Mouse (Mus musculus) kidney, embryonic 15.5 days (tissue): Measurements from ENCODE around the gene Cnksr3. TPM values are rescaled to one million over a fixed set of nuclear protein-coding genes. Genes with fewer than 3 reads are reported as not detected.

Experiments
- ATAC-seq: fragments of 200-750 bp; cut with Nextera tagmentation; replicated peaks from 2 replicates; pipeline ENCODE4 v1.8.0; 2017; ENCODE audit warnings: moderate TSS enrichment; ENCODE audit not compliant: low FRiP score
- H3K27ac ChIP-seq: fragments of 300-500 bp; sonication (generic); 2 replicates; pipeline ENCODE4 v1.5.1; 2015; ENCODE audit warnings: mild to moderate bottlenecking, inconsistent platforms
- H3K27me3 ChIP-seq: fragments of 300-500 bp; sonication (generic); 2 replicates; pipeline ENCODE4 v1.6.1; 2015; ENCODE audit warnings: inconsistent platforms
- H3K36me3 ChIP-seq: fragments of 300-500 bp; sonication (generic); 2 replicates; pipeline ENCODE4 v1.6.1; 2015; ENCODE audit warnings: inconsistent platforms
- H3K4me1 ChIP-seq: fragments of 300-500 bp; sonication (generic); 2 replicates; pipeline ENCODE4 v1.6.1; 2015; ENCODE audit warnings: inconsistent platforms
- H3K4me2 ChIP-seq: fragments of 300-500 bp; sonication (generic); 2 replicates; pipeline ENCODE4 v1.6.1; 2015; ENCODE audit warnings: moderate library complexity, mild to moderate bottlenecking, inconsistent platforms
- H3K4me3 ChIP-seq: fragments of 300-500 bp; sonication (generic); replicated peaks from 2 replicates; pipeline ENCODE4 v1.5.1; 2015; ENCODE audit warnings: mild to moderate bottlenecking, inconsistent platforms
- H3K9ac ChIP-seq: fragments of 300-500 bp; sonication (generic); 2 replicates; pipeline ENCODE4 v1.6.1; 2015; ENCODE audit warnings: mild to moderate bottlenecking, inconsistent platforms
- H3K9me3 ChIP-seq: fragments of 300-500 bp; sonication (generic); replicated peaks from 2 replicates; pipeline ENCODE4 v1.6.1; 2016; ENCODE audit warnings: inconsistent platforms
- WGBS: fragments of 180-500 bp; shearing (Covaris S2); methylation state at CpG from one replicate; pipeline ENCODE4 v1.1.7; 2015; ENCODE audit warnings: mixed read lengths; 5-methylcytosine and 5-hydroxymethylcytosine counted together
- polyA plus RNA-seq: library from polyadenylated mRNA; unstranded; fragments of >200 nt; fragmentation: Nextera tagmentation; extraction: Ambion mirVana; gene quantifications from 2 replicates; pipeline ENCODE4 v1.2.1, GENCODE M21; 2015

Cnksr3 gene
- polyA plus RNA-seq, 1 experiment from 2014 or later = 18.7 TPM

DNA sequence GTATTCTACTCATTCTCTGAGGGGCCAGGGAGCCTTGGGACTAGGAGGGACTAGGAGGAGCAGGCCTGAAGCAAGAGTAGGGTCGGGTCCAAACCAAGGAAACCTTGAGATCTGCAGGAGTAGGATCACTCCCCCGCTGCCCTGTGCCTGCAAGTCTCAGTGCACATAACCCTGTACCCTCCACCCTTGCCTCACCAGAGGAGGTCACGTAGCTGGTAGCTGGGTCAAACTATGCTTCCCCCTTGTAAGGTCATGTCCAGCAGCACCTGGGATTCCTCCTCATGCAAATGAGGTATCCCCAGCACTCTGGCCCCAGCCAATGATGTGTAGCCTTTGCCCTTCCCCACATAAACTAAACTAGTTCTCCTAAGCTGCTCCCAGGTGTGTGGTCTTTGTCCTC, 41.6 kb downstream of the Cnksr3 start:
- Histone ChIP-seq H3K36me3 (no peaks in the 10 kb centered on the region), H3K9me3 (no peaks in the 10 kb centered on the region), H3K4me1 (peaks cover 4% of the 10 kb centered on the region; the same call in 1 of the 2 replicates), H3K4me2 (no peak overlapping the region), H3K27ac (no peak overlapping the region), H3K27me3 (no peaks in the 10 kb centered on the region), H3K4me3 (no peak overlapping the region), H3K9ac (no peak overlapping the region)
- ATAC-seq = no peak
- 86% methylated on average over 3 of the region's 3 CpGs for WGBS

- ATAC-seq = no peak
- Histone ChIP-seq H3K4me2 (no peak overlapping the region), H3K4me3 (no peak overlapping the region), H3K36me3 (peaks cover 14% of the 10 kb centered on the region; the same call in 1 of the 2 replicates), H3K4me1 (peaks cover 48% of the 10 kb centered on the region), H3K9me3 (no peaks in the 10 kb centered on the region), H3K9ac (no peak overlapping the region), H3K27me3 (no peaks in the 10 kb centered on the region), H3K27ac (no peak overlapping the region)
- 68% methylated on average over 12 of the region's 12 CpGs for WGBS
Observed at GRCm38 (mm10) chr10:7163031-7163430, 49.0 kb downstream of the Cnksr3 start.

GRCm38 (mm10) chr10:7159061-7159511, 53.0 kb downstream of the Cnksr3 start:
- WGBS = 17% methylated on average over 7 of the region's 7 CpGs
- Histone ChIP-seq H3K27me3 (no peaks in the 10 kb centered on the region), H3K27ac (peak overlapping the region; percentile 95), H3K36me3 (peaks cover 19% of the 10 kb centered on the region; the same call in 1 of the 2 replicates), H3K4me2 (peak overlapping the region; percentile 53), H3K4me1 (peaks cover 54% of the 10 kb centered on the region), H3K9ac (no peak overlapping the region), H3K4me3 (peak overlapping the region; percentile 21; the same call in 1 of the 2 replicates), H3K9me3 (no peaks in the 10 kb centered on the region)
- peak; percentile 73 for ATAC-seq

DNA sequence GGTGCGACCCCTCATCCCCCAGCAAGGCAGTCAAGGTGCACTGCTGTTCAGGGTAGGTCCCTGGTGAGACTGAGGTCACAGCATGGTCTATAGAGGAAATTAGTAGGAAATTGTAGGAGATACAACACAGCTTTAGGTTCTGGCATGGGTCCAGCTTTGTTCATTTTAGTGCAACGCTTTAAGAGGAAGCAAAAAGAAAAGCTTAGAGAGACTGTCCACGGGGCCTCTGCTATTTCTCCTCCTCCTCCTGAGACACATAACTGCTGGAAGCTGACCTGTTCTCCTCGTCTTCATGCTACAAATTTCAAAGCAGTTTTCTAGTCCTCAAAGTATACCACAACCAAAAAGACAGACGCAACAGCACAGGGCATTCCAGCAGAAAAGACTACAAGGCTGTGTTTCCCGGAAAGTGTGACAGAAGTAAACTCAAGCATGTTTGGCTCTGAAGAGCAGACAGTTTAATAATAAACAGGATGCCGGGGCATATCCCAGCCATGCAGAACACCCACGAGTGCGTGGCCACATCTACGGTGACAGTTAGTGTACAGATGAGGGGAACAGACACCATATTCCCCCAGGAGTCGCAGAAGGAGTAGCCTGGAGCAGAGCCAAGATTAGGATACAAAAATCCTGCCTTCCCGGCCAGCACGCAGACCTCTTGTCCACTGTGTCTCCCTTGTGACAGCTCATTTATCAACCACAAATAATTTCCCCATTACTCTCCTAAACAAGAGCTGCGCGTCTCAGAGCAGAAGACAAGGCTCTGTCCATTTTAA, 53.6 kb downstream of the Cnksr3 start:
- 5% methylated on average over 15 of the region's 15 CpGs for WGBS
- no peaks in the 10 kb centered on the region for H3K27me3 ChIP-seq
- peak; percentile 82 for ATAC-seq
- peaks cover 50% of the 10 kb centered on the region for H3K4me1 ChIP-seq
- peak overlapping the region; percentile 53 for H3K4me2 ChIP-seq
- no peaks in the 10 kb centered on the region for H3K9me3 ChIP-seq
- H3K9ac ChIP-seq = no peak overlapping the region
- H3K4me3 ChIP-seq = peak overlapping the region; percentile 21
- H3K36me3 ChIP-seq = peaks cover 25% of the 10 kb centered on the region
- peak overlapping the region; percentile 95 for H3K27ac ChIP-seq

DNA sequence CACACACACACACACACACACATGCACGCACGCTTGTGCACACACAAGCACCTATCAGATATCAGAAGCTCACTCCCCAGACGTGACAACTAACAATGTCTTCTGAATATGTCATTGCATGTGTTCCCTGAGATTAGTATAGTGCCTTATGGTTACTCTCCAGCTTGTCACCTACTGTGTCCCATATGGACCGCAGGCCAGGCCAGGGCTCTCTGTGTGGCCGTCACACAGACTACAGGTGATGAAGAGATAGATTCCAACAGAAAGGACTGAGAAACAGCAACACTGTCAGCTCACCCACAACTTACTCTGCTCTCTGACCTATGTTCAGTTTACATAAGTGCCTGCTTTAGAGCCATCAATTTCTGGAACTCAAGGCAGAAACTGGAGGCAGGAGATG, 57.2 kb downstream of the Cnksr3 start:
- Histone ChIP-seq H3K27me3 (no peaks in the 10 kb centered on the region), H3K4me1 (peaks cover 29% of the 10 kb centered on the region), H3K4me2 (no peak overlapping the region), H3K9me3 (no peaks in the 10 kb centered on the region), H3K27ac (no peak overlapping the region), H3K36me3 (peaks cover 35% of the 10 kb centered on the region), H3K4me3 (no peak overlapping the region), H3K9ac (no peak overlapping the region)
- 89% methylated on average over 5 of the region's 5 CpGs for WGBS
- ATAC-seq = no peak

- no peaks in the 10 kb centered on the region for H3K9me3 ChIP-seq
- H3K4me1 ChIP-seq = peaks cover 10% of the 10 kb centered on the region
- H3K36me3 ChIP-seq = peaks cover 39% of the 10 kb centered on the region
- no peak overlapping the region for H3K27ac ChIP-seq
- H3K9ac ChIP-seq = no peak overlapping the region
- 0 out of 2 replicates have a peak, but pooled peaks have one; percentile 43 for ATAC-seq
- H3K4me2 ChIP-seq = no peak overlapping the region
- no peaks in the 10 kb centered on the region for H3K27me3 ChIP-seq
- 73% methylated on average over 4 of the region's 4 CpGs for WGBS
- no peak overlapping the region for H3K4me3 ChIP-seq
Observed at GRCm38 (mm10) chr10:7152926-7153325, 59.1 kb downstream of the Cnksr3 start.

DNA sequence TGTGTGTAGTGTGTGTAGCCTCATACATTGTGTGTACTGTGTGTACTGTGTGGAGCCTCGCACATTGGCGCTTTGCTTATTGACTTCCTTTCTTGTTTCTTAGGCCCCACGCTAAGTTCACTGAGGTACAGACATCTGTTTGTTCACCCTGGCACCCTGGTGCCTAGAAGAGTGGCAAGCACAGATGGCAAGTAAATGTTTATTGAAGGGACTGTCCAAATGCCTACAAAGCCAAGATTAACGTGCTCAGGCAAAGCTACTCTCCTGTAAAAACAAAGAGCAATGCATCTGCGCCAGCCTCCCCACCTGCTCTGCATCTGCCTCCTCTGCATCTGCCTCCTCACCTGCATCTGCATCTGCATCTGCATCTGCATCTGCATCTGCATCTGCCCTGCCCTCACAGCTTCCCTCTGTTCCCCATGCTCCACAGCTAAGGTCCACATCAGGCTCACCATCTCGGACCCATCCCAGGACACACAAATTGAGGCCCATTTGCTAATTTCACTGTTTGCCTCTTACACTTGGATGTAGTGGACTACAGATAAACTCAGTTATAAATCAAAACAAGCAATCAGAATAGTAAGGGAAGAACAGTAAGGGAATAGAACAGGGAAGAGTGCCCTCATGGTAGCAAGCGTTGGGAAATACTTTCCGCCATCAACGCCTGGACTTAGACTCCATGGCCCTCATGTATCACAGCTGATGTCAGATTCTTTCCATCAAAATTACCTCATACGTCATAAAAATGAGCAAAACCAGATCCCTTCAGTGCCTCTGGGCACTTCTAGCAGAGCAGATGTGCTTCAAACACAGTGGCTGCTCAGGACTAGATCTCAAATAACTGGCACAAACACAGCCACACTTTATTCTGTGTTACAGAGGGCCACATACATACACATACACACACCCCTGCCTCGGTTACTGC, 62.1 kb downstream of the Cnksr3 start:
- no peak for ATAC-seq
- WGBS = 87% methylated on average over 11 of the region's 11 CpGs
- Histone ChIP-seq H3K4me1 (peaks cover 11% of the 10 kb centered on the region; the same call in 1 of the 2 replicates), H3K4me3 (no peak overlapping the region), H3K9ac (no peak overlapping the region), H3K4me2 (no peak overlapping the region), H3K9me3 (no peaks in the 10 kb centered on the region), H3K27me3 (no peaks in the 10 kb centered on the region), H3K27ac (no peak overlapping the region), H3K36me3 (peaks cover 34% of the 10 kb centered on the region)

DNA sequence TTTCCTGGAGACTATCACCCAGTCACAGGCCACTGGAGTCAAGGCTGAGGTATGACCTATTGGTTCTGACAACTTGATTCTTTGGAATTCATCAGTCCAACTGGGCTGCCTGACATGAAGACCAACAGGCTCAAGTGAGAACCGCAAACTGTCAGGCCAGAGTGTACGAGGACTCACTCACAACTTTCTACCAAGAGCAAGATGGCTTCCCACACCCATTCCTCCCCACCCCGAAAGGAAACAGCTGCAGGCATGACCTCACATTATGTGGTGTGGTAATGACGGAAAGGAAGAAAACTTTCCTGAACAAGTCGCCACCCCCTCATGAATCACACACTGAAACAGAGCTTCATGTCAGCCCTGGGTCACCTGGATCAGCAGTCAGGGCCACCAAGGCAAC, 66.4 kb downstream of the Cnksr3 start:
- Histone ChIP-seq H3K27ac (no peak overlapping the region), H3K36me3 (peaks cover 21% of the 10 kb centered on the region), H3K4me3 (no peak overlapping the region), H3K27me3 (no peaks in the 10 kb centered on the region), H3K9ac (no peak overlapping the region), H3K4me1 (peaks cover 23% of the 10 kb centered on the region), H3K9me3 (no peaks in the 10 kb centered on the region), H3K4me2 (no peak overlapping the region)
- 58% methylated on average over 5 of the region's 5 CpGs for WGBS
- ATAC-seq = peak; percentile 23; the same call in 1 of the 2 replicates

GRCm38 (mm10) chr10:7144081-7144783, 67.8 kb downstream of the Cnksr3 start:
- WGBS = 60% methylated on average over 13 of the region's 13 CpGs
- H3K36me3 ChIP-seq = peaks cover 11% of the 10 kb centered on the region
- no peaks in the 10 kb centered on the region for H3K9me3 ChIP-seq
- no peak overlapping the region for H3K4me3 ChIP-seq
- H3K4me2 ChIP-seq = no peak overlapping the region
- no peak for ATAC-seq
- peak overlapping the region; percentile 41 for H3K27ac ChIP-seq
- no peaks in the 10 kb centered on the region for H3K27me3 ChIP-seq
- peaks cover 26% of the 10 kb centered on the region for H3K4me1 ChIP-seq
- no peak overlapping the region for H3K9ac ChIP-seq

DNA sequence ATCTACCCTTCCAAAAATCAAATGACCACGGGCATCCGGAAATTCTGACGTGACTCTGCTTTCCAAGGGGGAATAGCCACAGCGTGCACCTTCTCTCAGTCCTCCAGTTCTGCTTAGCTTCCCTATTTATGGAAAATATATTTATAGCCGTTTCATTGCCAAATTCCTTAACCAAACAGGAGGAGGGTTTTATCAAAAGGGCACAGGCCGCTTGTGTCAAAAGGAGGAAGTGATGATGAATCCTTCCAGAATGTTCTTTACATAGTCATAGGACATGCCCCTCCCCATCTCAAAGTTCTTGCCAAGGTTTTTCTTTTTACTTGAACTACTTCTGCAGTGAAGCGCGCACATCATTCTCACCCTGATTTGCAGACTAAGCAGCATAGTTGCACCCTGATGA, 69.8 kb downstream of the Cnksr3 start:
- Histone ChIP-seq H3K9me3 (no peaks in the 10 kb centered on the region), H3K36me3 (peaks cover 18% of the 10 kb centered on the region), H3K4me1 (peaks cover 36% of the 10 kb centered on the region), H3K4me3 (no peak overlapping the region), H3K27me3 (no peaks in the 10 kb centered on the region), H3K27ac (0 out of 2 replicates have a peak overlapping the region, but pooled peaks have one; percentile 6), H3K9ac (no peak overlapping the region), H3K4me2 (no peak overlapping the region)
- 68% methylated on average over 8 of the region's 8 CpGs for WGBS
- ATAC-seq = no peak

- no peak overlapping the region for H3K9ac ChIP-seq
- WGBS = 45% methylated on average over 6 of the region's 6 CpGs
- H3K9me3 ChIP-seq = no peaks in the 10 kb centered on the region
- peaks cover 18% of the 10 kb centered on the region for H3K36me3 ChIP-seq
- H3K4me1 ChIP-seq = peaks cover 40% of the 10 kb centered on the region
- no peaks in the 10 kb centered on the region for H3K27me3 ChIP-seq
- H3K4me3 ChIP-seq = no peak overlapping the region
- ATAC-seq = peak; percentile 55
- peak overlapping the region; percentile 49; the same call in 1 of the 2 replicates for H3K27ac ChIP-seq
- no peak overlapping the region for H3K4me2 ChIP-seq
Observed at GRCm38 (mm10) chr10:7140282-7140681, 71.8 kb downstream of the Cnksr3 start.
